Mouse (Mus musculus) retina, postnatal 7 days (tissue): ENCODE results near the gene Hist1h2ba.

ENCODE experiments used
- DNase-seq: peaks from one replicate; pipeline ENCODE4 v3.0.0-alpha.2; 2012; ENCODE audit warnings: low read depth, low spot score

The Hist1h2ba gene

DNA sequence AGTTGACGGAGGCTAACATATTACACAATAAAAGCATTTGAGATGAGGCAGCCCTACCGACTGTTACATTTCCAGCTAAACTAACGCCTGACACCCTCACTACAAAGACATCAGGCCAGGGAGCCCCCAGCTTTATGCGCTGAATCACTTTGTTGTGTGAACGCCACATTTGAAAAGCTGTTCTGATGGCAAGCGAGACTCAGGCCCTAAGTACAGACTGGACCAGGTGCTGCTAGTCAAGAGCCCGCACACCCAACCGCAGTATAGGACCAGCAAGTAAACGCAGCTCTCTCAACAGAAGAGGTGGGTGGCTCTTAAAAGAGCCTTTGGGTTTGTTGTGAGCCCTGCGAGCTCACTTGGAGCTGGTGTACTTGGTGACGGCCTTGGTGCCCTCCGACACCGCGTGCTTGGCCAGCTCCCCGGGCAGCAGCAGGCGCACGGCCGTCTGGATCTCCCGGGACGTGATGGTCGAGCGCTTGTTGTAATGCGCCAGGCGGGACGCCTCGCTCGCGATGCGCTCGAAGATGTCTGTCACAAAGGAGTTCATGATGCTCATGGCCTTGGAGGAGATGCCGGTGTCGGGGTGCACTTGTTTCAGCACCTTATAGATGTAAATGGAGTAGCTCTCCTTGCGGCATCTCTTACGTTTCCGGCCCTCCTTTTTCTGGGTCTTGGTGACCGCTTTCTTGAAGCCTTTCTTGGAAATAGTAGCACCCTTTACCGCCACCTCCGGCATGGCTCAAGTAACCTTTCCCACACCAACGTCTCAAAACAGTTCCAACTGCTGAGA is at the start of gene Hist1h2ba:
Gene Hist1h2ba (minus strand): TSS at position 736 of the 790 bp plus-strand sequence.
- DNase-seq = no peak

DNA sequence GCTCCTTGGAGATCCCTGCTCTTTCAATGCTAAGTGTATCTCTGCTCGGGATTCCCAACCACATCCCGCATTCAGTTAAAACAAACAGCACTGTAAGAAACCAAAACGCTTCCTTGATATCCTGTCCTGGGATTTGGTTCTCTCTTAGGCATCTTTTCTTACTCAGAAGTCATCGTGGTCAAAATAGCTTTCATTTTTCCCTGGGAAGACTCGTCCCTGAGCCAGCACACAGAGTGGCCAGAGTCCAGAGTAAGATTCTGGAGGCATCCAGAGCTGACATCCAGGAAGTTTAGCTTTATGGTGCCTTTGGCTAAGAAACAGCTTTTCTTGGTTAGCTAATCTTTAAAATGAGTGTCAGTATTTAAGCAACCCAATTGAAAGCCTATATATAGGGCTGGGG is 38.3 kb upstream of the Hist1h2ba start:
- no peak for DNase-seq

DNA sequence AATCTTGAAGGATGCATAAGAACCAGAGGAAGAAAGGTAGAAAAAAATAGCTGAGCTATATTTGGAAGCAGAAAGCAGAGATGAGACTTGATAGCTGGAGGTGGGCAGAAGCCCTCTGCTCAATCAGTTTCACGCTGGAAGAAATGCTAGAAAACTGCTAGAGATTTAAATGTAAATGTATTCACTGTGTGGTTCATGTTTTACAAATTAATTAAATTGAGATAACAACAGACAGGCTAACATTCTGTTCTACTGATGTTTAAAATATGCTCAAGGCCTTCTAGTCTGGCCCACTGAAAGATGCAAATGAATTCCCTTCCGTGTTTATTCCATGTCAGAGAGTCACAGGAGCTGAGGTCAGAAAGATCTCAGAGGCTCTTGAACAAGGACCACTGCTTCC is 37.9 kb upstream of the Hist1h2ba start:
- no peak for DNase-seq

DNA sequence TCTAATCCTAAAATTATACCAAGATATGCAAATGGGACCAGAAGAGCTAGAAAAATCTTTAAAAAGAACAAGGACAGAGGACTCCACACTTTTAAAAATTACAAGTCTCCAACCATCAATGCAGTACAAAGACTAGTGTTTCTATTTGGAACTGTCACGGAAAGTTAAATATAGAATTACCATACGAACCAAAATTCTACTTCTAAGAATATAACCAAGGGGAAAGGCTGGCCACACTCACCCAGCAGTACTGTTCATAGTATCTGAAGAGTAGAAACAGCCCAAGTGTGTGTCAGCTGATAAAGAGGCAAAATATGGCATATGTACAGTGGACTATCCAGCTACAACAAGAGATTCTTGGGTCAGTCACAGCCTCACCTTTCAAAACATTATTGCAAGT is 31.0 kb upstream of the Hist1h2ba start:
- no peak for DNase-seq

DNA sequence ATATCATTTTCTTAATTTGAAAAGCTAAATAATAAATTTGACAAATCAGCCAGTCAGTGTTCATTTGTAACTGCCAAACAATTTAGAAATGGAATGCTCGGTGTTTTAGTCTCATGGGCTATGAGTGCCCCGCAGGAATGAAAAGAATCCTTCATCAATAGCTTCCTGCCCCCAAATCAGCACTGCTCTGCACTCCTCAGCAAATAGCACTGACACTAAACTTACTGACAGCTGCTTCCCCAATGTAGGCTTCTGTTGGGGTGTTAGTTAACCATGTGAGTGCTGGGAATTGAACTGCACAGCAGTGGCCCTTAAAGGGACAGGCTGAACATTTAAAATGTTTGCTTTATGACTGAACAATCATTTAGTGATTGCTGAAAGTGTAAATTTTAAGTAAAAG is 25.8 kb upstream of the Hist1h2ba start:
- DNase-seq = no peak

DNA sequence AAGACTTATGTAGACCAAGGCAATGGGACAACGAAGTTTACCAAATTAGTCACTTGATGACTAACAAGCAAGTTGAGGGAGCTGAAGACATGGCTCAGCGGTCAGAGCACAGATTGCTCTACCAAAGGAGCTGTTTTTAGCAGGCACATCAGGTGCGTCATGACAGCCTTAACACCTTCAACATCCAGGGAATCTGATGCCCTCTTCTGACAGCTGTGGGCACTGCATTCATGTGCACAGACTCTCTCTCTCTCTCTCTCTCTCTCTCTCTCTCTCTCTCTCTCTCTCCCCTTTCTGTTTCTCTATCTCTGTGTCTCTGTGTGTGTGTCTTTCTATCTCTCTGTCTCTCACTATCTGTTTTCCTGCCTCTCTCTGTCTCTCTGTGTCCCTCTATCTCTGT is 17.0 kb upstream of the Hist1h2ba start:
- no peak for DNase-seq

DNA sequence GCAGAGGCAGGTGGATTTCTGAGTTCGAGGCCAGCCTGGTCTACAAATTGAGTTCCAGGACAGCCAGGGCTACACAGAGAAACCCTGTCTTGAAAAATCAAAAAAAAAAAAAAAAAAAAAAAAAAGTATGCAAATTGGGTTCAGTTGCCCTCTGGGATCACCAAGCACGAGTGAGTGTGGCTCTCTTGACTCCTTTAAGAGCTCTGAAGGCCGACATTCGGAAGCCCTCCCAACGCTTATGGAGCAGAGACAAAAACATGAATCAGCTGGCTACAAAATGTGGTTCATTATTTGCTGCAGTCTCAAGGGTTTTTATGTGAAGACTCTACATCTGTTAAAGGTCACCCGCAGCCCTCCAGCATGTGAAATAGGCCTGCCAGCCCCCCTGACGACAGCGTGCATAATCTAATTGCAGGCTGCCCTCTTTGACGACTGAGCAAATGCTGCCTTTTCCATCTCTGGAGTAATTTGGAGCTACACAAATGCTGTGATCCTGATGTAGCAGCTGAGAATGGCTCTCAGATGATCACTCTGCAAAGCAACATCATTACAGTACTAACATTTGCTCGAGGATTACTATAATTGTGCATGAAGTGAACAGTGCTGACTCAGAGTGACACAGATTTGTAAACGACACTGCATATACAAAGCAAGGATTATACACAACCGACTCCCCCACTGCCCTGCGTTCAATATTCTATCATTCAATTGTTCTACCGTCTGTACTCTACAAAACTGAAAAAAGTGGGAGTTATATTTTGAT is 15.7 kb upstream of the Hist1h2ba start:
- DNase-seq = no peak

DNA sequence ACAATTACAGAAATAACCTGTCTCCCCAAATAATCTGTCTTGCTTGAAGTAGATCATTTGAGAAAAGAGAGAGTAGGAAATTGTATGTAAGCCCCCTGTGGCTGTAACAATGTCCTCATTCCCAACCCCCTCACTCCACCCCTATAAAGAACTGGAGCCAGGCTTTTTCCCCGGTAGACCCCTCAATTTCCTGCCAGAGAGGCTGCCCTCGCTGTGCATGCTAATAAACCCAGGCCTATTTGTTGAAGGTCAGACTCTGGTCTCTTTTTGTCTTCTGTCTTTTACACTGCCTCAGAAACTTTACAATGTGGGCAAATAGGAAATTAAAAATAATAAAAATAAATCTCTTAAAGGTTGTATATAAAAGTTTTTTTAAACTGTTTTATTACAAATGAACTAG is 12.3 kb upstream of the Hist1h2ba start:
- no peak for DNase-seq

DNA sequence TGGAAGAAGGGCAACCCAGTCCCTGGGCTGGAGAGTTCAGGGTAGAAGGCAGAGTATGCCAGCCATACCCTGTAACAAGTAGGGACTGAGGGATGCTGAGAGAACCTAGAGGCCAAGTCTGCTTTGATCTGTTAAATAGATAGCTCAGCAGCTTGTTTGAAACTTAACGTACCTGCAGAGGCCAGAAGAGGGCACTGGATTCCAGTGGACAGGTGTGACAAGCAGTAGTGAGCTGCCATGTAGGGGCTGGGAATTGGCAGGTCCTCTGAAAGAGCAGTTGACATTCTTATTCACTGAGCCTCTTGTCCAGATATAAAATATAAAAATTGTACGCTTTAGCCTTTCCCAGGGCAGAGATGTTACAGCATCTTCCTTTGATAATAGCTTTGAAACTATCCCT is 8.9 kb upstream of the Hist1h2ba start:
- no peak for DNase-seq

DNA sequence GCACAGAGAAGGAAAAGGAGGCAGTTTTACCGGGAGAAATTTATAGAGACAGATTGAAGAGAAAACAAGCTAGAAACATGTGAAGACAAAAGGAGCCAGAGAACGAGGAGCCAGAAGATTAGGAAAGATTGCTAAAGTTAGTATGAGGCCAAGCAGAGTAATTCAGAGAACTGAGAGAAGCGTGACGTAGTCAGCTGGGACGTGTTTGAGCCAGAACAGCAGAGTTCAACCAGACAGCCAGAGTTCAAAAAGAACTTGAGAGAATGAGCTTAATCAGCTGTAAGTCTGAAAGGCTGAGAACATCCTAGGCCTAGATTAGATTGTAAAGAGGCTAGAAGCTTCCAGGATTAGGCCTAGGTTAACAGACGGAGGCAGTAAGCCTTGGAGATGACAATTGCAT is 6.3 kb upstream of the Hist1h2ba start:
- DNase-seq = no peak

DNA sequence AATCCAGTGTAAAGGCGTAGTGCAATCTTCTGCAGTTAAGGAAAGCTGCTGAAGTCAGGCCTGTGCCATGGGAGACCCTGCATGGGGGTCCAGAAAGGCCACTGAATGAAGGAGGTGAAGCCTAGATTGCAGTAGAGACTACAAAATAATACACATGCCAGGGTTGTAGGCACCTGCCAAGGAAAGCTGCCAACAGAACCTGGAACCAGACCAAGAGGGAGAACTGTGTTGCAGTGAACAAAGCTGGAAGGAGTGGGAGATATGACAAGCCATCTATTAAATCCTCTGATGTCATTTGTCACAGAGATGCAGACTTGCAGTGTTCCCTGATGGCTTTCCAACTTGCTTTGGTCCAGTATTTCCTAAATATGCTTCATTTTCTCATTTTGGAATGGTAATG is 4.7 kb upstream of the Hist1h2ba start:
- DNase-seq = no peak

DNA sequence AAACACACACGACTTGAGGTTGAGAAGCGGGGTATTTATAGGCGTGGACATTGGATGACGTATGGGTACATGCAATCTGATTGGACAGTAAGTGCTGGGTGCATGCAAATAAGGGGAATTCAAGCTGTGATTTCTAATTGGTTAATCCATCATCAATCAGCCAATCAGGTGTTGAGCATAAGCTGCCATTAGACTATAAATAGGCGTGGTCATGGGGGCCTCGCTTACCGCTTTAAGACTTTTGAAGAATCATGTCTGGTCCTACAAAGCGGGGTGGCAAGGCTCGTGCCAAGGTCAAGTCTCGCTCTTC is 210 bp upstream of the Hist1h2ba start, which contains the start of gene Hist1h2aa:
Gene Hist1h2aa (plus strand): TSS at position 252 of the 310 bp plus-strand sequence.
- DNase-seq = no peak

DNA sequence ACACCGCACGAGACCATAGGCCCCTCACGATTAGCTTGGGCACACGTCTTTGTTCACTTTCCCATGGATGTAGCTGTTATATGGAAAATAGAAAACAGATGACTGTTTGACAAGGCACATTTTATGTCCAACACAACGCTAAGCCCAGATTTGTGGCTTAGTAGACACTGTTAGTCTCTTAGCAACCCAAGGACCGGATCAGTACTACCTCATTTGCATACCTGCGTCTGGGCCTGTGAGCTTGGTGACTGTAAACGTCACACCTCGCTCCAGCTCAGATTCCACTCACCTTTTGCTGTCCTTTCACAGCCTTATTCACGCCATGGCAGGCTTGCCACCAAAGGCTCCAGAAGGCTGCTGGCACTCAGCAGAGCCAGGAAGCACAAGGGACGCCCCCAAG is 3.1 kb downstream of the Hist1h2ba start:
- no peak for DNase-seq

DNA sequence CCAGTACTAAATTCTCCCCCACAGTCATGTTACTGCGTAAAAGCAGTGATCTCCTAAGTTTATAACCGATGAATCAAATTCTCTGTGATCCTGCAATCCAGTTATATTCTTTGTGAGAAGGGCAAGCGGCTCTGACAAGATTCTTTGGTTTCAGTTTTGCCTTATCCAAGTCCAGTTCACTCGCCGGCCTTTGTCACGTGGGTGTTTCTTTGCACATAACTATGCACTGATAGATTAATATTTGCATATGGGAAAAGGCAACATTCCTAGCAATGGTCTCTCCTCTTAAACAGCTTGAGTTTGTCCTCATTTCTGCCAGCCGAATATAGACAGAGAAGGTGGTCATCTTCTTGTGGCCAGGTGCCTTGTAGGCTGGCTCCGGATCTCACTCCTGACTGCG is 3.5 kb downstream of the Hist1h2ba start:
- DNase-seq = no peak

DNA sequence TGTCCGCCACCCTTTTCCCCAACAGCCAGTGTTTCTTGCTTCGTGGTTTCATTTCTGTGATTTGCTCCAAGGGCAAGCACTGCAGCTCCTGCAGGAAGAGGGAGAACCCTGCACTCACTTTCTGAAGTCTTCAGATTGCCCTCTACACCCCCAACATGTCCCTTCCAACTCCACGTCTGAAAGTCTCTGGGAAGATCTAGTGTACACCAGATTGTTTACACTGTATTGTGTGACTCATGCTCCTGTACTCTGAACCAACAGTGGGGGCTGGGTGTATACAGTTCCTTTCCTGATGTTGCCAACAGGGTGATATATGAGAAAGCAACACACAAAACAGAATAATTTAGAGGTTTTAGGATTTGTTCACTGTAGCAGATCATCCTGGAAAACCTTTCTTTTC is 5.3 kb downstream of the Hist1h2ba start:
- no peak for DNase-seq

DNA sequence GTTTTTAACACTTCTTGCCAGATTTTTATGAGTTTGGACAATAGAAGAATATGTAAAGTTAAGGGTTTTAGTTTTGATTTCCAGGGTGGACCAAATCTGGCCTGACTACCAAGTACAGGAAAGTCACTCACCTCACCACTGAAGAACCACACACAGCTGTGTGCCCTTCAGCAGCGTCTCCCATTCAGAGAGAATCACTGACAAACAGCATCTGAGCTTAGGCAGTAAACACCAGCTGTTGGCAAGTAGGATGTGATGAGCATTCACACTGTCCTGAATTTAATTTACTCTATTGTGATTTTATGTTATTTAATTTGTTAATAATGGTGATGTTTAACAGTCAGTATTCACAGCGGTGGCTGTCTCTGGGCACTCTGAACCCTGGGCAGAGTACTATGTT is 8.2 kb downstream of the Hist1h2ba start:
- no peak for DNase-seq

DNA sequence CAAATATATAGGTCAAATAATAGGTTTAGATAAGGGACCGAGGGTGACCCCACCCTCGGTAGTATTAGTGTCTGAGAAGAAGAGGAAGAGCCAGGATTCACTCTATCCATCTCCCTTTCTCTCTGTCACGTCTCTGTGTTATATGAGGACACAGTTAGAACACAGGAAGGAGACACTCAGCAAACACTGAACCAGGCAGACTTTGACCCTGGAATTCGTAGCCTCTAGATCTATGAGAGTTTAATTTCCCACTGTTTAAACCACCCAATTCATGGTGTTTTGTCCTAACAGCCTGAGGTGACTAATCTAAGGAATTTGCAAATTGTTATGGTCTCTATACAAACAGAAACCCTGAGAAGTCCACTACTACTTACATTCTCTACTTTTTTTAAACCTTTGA is 16.3 kb downstream of the Hist1h2ba start:
- no peak for DNase-seq

DNA sequence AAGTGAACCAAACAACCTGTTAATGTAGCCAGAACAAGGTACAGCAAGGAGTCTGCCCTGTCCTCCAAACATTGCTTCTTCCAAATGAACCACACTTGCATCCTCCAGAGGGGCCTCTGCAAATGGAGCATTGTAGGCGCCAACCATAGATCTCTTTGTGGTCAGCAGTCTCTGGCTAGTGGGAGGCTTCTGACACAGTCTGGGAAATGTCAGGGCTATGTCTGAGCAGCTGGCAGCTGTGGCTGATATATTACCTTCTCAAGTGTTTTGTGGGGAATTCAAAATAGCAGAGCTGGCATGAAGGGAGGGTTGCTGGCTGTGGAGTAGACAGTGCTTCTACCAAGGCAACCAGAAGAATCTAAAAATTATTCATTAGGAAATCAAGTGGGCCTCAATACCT is 17.8 kb downstream of the Hist1h2ba start:
- DNase-seq = no peak

DNA sequence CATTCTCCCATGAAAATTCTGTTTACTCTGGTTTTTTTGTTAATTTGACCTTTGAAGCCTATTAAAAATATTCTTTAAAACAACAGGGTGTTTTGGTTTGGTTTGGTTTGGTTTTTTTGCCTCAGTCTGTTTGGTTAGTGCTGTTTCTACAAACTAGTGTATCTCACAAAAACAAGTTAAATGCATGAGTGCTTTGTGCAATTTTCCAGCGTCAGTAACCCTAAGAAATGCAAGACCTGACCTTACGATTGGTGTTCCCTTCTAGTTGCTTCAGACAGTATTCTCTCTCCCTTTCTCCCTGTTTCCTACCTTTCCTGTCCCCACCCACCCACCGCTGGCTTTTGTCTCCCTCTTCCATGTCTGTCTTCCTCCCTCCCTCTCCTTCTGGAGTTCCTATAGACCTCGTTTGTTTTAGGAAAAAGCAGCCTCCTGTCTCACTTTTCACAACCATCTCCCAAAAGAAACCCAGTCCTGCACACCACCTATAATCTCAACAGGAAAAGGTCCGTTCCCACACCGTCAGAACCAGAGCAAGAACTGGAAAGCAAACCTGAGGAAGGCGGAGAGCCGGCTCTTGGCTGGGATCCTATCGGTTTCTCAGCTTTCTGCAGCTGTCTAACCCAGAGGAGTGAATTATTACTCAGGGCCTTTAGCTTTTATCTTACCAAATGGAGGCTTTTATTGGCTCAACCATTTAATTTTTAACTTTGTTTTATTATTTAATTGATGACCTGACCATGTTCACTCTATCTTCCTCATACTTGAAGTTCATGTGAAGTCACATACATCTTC is 19.4 kb downstream of the Hist1h2ba start, which contains the start of gene Slc17a4:
Gene Slc17a4 (minus strand): TSS at position 634 of the 792 bp plus-strand sequence.
- DNase-seq = no peak

DNA sequence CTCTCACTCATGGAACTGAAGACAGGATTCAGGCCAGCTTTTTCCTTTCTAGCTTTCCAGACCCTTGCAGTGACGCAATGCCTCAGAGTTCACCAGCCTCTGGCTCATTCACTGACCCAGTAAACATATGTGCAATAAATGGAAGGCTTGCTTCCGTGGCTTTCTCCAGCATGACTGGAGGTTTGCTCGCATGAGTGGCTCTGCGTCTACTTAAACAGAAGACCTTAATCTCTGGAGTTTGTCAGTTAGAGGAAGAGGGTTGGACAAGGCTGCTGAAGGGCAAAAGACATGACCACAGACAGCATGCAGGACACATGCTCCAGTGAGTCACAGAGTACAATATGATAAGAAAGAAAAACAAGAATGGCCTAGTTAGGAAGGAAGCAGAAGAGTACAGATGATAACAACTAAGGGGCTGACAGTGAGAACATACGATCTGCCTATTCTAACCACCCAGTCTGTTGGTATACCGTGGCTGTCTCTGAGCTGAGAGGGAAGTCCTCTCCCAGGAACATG is 20.1 kb downstream of the Hist1h2ba start:
- DNase-seq = no peak

DNA sequence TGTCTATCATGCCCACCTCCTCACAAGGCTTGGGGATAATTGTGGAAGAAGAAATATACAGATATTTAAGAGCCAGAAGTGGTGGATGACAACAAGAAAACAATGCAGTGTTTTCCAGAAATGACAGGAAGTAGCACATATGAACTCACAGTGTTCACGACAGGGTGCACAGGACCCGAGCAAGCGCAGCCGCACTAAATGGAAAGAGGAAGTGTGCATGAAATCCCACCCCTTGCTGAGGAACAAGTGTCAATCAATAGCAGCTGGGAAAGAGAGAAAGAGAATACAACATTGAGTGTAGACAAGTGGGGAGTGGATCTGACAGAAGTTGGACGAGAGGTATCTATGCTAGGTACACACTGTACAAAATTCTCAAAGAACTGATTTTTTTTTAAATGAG is 22.6 kb downstream of the Hist1h2ba start:
- no peak for DNase-seq

DNA sequence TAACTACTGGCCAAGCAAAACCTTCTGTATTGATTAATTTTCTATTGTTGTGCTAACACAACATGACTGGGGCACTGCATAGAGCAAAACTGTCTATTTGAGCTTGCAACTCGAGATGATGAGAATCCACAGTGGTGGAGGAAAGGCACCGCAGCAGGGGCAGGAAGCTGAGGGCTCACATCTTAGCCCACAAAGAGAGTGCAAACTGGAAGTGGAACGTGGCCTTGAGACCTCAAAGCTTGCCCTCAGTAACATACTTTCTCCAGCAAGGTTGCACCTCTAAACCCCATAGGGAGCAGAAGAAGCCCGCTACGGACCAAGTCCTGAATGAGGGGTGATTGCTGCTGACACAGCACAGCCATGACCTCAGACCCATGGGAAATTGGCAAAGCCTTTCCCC is 23.8 kb downstream of the Hist1h2ba start:
- no peak for DNase-seq
